Mouse (Mus musculus) splenic B cell, adult 2 months (primary cell): ENCODE measurements at regions not wholly inside any gene's neighbourhood (a gene's known extent, or its start where the extent isn't known, plus 50 kb on each side); places are given as distances from the start of the nearest gene placed in this dataset.

Source experiments
- DNase-seq: peaks from one replicate; pipeline ENCODE4 v3.0.0-alpha.2; 2011; ENCODE audit warnings: low read depth, low spot score
- H3K27me3 ChIP-seq: 2 replicates; pipeline ENCODE4 v1.6.1; 2012; ENCODE audit warnings: mild to moderate bottlenecking, low read length, moderate library complexity, mixed read lengths; ENCODE audit not compliant: control insufficient read depth, poor library complexity, insufficient read depth, severe bottlenecking
- H3K36me3 ChIP-seq: 2 replicates; pipeline ENCODE4 v1.6.1; 2012; ENCODE audit warnings: mild to moderate bottlenecking, low read length, moderate library complexity, mixed read lengths; ENCODE audit not compliant: control insufficient read depth, poor library complexity, insufficient read depth, severe bottlenecking

DNA sequence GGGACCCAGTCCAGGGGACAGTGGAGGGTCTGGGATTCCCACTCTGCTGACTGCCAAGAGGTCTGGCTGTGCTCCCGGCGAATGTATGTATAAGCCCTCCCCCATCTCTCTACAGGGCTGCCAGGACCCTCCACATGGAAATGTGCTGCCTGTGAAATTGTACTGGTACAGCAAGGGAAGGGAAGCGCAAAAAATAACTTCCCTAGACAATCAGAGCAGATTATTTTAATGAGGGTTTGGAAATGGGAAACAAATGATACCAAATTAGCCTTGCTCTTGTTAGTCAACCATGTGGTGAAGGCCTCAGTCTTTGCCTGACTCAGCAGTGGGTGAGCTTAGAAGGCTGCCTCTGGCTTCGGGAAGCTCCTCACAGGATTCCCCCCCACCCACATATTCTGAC is 386.8 kb upstream of the Plxna2 start:
- Histone ChIP-seq H3K27me3 (no peaks in the 10 kb centered on the region), H3K36me3 (no peaks in the 10 kb centered on the region)
- no peak for DNase-seq

DNA sequence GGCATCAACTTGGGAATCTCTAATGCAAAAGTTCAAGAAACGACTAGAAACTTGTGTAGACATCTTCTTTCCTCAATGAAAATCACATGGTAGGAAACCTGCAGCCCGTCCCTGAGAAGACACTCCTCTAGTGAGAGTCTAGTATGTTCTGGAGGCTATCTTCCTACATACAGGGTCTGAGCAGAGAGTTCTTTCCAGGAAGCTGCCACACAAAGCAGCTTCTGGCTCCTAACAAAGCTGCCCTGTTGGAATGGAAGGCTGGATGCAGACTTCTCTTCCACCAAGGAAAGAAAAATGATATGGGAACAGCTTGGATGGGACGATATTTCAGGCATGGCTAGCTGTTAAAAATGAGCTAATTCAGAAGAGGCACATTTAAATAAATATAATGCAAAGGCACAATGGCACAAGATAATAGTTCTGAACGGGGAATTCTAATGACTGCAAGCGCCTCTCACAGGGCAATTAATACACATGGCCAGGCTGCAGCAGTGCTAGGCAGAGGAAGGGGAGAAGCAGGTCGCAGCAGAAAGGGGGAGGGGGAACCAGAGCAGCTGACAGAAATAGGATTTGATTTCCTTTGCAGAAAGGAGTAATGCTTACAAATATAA is 391.4 kb upstream of the Plxna2 start:
- Histone ChIP-seq H3K36me3 (no peaks in the 10 kb centered on the region), H3K27me3 (no peaks in the 10 kb centered on the region)
- DNase-seq: no peak

GRCm38 (mm10) chr1:194225786-194226185 is 392.2 kb upstream of the Plxna2 start:
- no peak for DNase-seq
- H3K27me3 ChIP-seq: no peaks in the 10 kb centered on the region
- no peaks in the 10 kb centered on the region for H3K36me3 ChIP-seq

- H3K27me3 ChIP-seq: no peaks in the 10 kb centered on the region
- DNase-seq: no peak
- no peaks in the 10 kb centered on the region for H3K36me3 ChIP-seq
These were observed 394.0 kb upstream of the Plxna2 start for GRCm38 (mm10) chr1:194224046-194224445.

GRCm38 (mm10) chr1:194223610-194224009 is 394.4 kb upstream of the Plxna2 start:
- Histone ChIP-seq H3K36me3 (no peaks in the 10 kb centered on the region), H3K27me3 (no peaks in the 10 kb centered on the region)
- DNase-seq: no peak

GRCm38 (mm10) chr1:194223015-194223414 is 395.0 kb upstream of the Plxna2 start:
- H3K27me3 ChIP-seq: no peaks in the 10 kb centered on the region
- H3K36me3 ChIP-seq: no peaks in the 10 kb centered on the region
- DNase-seq: peak; percentile 1

GRCm38 (mm10) chr1:194208034-194209000 is 409.7 kb upstream of the Plxna2 start:
- Histone ChIP-seq H3K27me3 (no peaks in the 10 kb centered on the region), H3K36me3 (no peaks in the 10 kb centered on the region)
- no peak for DNase-seq

DNA sequence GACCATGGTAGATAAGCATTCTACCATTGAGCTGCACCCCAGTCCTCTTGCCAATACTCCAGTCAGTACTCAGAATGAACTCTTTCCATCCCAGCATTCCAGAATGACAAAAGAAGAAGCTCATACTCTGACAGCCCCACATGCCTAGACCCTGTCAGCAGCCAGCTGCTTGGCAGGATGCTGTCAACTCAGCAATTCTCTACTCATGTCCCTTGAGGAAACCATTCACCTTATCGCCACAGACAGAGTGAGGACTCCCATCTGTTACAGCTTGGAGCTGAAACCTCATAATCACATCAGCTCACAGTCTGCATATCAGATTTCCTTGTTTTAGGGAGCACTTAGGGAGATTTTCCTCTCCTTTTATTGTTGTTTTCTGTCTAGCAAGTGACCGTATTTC is 420.5 kb upstream of the Plxna2 start:
- Histone ChIP-seq H3K27me3 (no peaks in the 10 kb centered on the region), H3K36me3 (no peaks in the 10 kb centered on the region)
- DNase-seq: no peak

DNA sequence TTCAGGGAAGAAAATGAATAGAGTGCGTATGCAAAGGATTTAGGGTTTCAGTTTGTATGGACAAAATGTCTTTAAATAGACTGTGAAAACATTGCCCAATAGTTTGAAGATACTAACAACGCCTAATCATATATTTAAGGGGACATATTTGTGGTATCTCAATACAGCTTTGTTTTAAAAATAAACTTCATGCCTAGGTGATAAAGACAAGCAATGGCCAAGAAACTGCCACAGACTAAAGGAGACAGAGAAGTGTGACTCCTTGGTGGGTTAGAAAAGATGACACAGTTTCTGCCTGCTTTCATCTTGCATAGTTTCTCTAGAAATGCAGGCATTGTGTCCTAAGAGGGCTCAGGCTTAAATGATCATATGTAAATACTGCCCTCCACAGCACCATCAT is 435.7 kb upstream of the Plxna2 start:
- DNase-seq: no peak
- Histone ChIP-seq H3K27me3 (no peaks in the 10 kb centered on the region), H3K36me3 (no peaks in the 10 kb centered on the region)

DNA sequence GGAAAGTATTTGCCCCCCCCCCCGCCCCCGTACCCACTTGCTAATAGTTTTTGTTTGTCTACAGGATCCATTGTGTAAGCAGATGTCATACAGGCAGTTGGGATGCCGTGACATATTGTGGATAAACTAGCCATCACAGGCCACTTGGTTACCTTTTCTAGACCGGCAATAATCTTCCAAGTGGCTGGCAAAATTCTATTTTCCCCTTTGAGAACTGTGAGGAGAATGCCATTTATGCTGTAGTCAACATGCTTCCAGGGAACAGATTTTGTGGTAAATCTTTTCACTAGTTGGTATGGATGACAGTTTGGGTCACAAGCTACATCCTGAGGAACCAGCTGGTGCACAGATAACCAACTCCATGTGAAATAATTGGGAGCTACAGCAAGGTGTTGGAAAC is 456.5 kb upstream of the Plxna2 start:
- DNase-seq: no peak
- Histone ChIP-seq H3K27me3 (no peaks in the 10 kb centered on the region), H3K36me3 (no peaks in the 10 kb centered on the region)

DNA sequence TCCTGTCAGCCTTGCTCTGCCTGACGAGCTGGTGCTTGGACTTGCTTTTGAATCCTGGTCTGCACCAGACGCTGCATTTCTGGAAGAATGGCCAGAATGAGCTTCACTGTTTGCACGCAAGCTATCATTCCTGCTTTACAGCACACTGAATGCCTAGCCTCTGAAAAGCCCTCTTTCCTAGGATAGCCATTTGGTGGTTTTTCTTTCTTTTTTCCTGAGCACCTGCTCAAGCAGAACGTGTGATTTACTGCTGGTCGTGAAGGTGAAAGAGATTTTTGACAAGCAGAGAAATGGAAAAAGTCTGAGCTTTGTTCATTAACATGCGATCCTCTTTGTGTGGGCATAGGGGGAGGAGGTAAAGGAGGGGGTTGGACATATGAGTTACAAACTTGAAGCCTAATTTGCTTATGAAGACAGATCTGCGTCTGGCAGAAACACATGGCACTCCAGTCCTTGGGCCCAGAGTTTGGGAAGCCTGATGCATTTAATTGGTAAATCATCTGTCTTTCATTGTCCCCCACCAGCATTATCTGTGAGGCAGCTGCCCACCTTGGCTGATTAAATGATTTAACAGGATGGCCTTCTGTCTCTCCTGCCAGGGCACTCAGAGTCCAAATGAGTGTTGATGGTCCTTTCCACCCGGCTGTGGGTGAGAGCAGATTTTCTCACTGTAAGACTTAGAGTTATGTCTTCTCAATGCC is 457.1 kb upstream of the Plxna2 start:
- Histone ChIP-seq H3K36me3 (no peaks in the 10 kb centered on the region), H3K27me3 (no peaks in the 10 kb centered on the region)
- DNase-seq: no peak

DNA sequence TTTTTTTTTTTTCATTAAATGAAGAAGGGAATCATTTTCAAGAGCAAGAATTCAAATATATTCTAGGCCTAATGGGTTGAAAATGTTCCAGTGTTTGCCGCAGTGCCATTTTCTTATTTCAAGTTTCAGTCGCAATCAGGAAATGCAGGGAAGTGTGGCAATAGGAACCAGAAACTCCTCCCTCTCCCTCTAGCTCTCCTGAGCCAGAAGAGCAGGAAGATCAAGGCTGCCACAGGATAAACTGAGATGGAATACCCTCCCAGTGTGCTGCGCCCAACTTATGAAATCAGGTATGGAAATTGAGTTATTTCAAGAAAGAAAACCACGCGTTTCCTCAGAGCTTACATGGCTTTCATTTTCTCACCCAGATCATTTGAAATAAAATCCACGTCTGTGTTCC is 460.8 kb upstream of the Plxna2 start:
- no peak for DNase-seq
- Histone ChIP-seq H3K36me3 (no peaks in the 10 kb centered on the region), H3K27me3 (no peaks in the 10 kb centered on the region)

DNA sequence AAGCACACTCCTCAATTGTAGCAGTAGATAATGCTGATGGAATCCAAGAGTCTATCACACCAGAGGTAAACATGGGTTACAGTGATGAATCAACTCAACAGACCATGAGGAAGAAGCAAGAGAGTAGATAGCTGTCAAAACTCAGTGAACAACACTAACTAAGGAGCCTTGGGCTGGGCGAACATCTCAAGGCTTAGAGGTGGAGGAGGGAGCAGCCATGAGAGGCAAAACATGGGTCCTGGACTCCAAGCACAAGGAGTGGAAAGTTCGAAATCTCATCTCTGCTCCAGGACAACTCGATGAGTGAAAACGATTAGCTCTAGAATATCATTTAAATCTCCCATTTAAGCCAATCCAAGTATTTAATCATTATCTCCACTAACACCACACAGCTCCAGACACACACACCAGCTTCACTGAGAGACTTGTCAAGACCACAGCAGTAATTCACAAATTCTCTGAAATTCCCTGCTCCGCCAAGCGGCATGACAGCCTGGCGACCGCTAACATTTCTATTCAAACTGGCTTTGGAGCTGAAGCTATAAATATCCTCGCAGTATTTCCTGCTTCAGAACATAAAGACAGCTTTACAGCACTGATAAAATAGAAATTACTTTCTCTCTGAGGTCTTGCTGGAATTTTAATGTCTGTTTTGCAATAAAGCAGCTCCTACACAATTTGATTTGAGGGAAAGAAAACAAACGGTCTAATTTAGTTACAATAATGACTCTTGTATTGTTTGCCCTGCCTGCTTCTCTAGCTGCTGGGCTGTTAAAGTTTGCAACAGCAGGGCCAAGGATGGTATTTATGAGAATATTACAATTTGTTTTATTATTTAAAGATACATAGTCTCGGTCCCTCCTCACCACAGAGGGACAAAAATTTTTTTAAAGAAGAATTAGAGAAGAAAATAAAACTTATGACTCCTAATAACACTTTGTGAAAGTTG is 469.3 kb upstream of the Plxna2 start:
- Histone ChIP-seq H3K36me3 (no peaks in the 10 kb centered on the region), H3K27me3 (no peaks in the 10 kb centered on the region)
- DNase-seq: no peak

DNA sequence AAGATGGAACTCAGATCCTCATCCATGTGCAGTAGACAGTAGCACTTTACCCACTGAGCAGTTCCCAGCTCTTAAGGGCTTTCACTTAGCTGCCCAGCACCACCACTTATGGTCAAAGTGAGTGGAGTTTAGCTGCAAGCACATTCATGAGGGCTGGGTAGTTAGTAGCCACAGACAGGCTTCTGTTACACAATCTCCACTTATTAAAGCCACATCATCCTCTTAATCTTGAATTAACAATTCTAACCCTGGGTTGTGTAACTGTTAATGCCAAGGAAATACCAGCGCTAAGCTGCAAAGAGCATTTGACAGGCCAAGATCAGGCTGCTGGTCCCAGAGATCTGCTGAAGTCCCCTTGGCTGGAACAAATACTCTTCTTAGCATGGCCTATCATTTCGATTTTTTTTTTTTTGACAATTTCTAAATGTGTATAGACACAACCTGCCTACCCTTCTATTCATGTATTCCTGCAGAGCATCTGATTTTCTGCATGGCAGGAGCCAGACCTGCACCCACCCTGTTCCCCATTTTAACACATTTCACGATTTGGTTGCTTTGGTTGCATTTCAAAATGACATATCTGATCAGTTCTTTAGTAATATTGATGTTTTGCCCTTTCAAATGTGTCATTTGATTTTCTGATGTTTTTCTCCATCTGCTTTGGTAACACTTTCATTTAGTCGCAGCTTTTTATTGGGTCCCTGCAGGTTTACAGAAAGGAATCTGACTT is 500.2 kb upstream of the Plxna2 start:
- Histone ChIP-seq H3K27me3 (no peaks in the 10 kb centered on the region), H3K36me3 (no peaks in the 10 kb centered on the region)
- DNase-seq: no peak
